Mouse (Mus musculus) urinary bladder, postnatal 36 days (tissue): ENCODE results near the gene Auts2.
A peak's percentile ranks its signal among the peaks of the same experiment; 100 is the strongest.

Source experiments
- DNase-seq, 2 experiments: peaks; one replicate each; pipeline ENCODE4 v3.0.0; 2022; ENCODE audit warnings: low spot score in 2 of 2, mixed read lengths in 1 of 2

Gene Auts2

GRCm38 (mm10) chr5:131575733-131576265 lies 967.3 kb downstream of the Auts2 start:
- no peak for DNase-seq

DNA sequence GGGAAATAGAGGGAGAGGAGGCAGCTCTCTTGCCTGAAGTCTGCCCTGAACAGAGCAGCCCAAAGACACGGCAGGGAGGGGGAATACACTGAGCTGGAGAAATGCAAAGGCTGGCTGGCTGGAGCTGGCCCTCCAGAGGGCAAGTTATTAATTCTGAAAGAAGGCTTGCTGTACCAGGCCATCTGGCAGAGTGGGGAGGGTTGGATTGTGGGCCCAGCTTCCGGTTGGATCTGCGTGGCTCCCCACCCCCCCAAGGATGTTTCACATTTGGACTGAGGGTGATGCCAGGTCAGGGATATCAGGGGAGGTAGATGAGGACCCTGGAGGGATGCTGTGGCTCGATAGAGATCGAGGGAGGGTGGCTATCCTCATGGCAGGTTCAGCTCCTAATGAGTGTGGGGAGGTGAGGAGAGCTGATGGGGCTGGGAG lies 968.0 kb downstream of the Auts2 start:
- DNase-seq: no peak

- no peak for DNase-seq
Observed at GRCm38 (mm10) chr5:131574469-131575085, 968.6 kb downstream of the Auts2 start.

DNA sequence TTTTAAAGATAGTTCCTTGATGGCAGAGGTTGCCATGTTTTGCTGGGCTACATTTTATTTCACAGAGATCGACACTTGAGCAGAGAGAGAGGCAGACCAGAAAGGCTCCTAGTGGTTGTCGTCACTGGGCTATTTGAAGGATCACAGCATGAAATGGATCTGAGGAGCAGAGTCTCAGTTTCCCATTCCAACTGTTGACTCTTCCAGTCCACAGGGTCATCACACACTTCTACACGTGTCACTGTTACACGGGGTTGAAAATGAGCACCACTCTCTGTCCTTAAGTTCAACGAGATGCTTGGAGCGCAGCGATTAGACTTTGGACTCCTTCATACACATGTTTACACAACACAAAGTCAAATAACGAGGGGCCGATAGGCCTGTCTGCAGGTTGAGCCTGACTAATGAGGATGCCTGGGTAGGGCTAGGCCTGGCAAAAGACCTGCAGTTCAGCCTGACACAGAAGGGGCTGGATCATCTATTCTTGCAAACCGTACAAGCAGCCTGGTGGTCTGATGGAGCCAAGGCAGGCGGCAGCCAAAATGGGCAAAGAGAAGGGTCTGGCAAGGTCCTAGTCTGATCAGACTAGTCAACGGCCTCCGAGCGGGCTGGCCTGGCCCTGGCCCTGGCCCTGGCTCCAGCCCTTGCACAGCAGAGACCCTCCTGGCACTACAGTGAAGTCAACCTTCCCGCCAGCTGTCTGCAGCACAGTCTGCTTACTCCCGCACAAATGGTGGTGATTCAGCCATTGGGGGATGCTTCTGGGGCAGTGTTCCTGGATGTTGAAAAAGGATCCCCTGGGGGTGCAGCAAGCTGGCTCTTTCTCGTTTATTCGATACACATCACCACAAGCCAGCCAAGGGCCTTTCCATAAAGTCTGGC lies 969.6 kb downstream of the Auts2 start:
- no peak for DNase-seq

DNA sequence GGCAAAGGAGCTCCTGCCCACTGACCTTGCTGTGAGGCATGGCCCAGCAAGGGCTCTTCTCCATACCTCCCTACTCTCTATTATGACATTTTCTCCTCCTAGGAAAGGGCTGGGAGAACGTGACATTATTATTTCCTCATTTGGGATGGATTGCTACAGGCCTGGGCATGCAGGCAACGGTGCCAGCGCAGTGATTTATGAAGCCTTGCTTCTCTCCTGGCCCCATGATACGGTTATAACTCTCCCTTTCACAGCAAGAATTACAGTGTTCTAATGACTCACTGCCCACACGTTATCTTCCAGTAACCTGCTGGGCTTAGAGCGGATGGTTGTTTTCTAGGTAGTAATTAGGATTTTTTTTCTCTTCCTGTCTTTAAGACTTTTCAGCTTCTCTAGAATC lies 977.1 kb downstream of the Auts2 start:
- DNase-seq: peak; percentile 47 to 79

GRCm38 (mm10) chr5:131563630-131564252 lies 979.4 kb downstream of the Auts2 start:
- DNase-seq: no peak

DNA sequence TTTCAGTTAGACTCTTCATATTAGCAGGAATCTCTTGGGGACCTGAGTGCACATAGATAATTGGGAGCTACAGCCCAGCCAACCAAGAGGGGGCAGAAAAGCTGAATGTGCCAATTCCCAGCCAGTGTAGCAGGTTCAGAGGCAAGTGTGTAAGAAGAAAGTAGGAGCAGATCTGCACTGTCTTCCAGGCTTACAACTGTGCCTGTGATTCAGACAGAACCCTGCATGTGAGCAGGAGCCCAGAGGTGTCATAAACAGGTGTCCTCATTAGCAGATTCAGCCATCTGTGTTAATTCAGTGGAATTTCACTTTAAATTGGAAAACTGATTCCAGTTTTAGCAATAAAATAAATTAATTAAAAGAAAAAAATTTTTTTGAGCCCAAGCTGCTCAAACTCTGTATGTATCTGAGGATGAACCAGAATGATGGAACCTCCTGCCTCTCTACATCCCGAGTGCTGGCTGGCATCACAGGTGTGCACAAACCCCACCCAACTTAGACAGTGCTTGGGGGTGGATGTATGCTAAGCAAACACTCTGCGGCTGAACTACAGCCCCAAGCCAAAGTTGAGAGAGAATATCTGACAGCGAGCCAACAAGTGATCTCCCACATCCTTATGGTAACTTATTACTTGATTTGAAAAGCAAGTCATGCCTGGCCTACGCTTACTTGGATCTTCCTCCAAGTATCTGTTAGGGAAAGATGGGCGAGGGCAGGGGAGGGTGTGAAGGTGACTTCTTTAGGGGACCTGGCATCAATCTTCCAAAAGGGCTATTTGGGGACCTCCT lies 982.2 kb downstream of the Auts2 start:
- no peak for DNase-seq

- peak in 1 of 2 experiments; percentile 31 for DNase-seq
Observed at GRCm38 (mm10) chr5:131558403-131559174, 984.6 kb downstream of the Auts2 start.

DNA sequence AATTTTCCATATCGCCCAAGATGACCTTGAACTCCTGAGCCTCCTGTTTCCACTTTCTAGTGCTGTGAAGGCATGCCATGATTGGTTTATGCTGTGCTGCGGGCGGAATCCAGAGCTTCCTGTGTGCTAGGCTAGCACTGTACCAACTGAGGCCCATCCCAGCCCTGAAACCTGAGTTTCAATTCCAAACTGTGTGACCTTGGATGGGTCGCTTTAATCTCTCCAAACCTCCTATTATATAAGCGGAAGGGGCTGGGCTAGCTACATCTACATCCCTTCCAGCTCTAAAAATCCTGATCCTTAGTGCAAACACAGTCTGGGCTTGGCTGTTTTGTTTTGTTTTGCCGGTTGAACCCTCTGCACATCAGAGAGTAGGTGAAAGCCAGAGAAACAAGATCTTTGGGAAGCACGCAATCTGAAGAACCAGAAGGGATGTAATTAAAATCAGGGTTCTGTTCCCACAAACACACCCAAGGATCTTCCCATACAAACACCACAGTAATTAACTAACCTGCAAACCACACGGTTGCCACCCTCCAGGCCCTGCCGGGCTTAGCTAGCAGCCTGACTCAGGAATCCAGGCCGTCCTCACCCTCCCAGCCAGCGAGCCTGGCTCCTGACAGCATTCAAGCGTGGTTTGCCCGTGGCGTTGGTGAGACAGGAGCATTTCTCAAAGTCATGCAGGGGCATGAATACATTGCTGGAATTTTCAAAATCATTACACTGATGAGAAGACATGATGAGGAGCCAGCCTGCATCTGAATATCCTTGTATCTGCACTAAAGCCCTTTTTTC lies 985.4 kb downstream of the Auts2 start:
- peak in 1 of 2 experiments; percentile 14 for DNase-seq

DNA sequence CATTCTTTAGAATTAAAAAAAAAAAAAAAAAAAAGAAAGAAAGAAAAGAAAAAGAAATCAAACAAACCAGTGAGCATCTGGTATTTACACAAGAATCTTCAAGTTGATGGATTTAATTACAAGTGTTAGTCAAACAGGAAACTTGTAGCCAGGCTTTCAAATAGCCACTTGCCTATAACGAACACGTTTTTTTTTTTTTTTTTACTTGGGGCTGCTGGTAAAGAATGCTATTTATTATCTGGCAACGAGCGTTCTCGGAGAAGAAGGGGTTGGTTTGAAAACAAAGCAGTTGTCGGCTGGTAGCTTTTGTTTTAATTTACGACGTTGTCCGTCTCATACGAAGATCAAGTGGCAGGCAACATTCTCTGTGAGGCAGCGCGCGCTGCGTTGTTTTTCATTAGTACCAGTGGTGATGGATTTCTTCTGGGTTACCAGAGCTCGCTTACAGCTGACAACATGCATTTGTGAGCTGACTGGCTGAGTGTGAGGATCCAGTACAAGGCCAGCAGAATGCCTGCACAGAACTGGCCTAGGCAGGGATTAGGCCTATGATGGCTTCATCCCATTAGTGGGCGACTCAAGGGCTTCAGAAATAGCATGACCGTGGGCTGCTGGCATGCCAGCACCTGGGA lies 994.1 kb downstream of the Auts2 start:
- no peak for DNase-seq

DNA sequence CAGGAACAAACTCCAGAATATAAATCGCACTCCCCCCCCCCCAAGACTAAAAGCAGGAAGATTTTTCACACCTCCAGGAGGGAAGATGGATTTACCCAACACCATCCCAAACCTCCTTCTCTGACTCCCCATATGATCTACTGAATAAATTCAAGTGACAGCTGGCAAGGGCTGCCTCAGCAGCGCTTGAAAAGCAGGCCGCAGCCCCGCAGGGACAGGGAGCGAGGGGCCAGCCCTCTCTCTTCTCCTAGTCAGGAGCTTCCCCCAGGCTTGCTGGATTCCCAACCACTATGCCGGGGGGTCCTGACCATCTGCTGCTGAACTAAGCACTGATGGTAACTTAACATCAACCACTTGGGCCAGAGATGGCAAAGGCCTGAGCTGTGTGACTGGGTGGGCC lies 995.2 kb downstream of the Auts2 start:
- no peak for DNase-seq

- no peak for DNase-seq
Observed at GRCm38 (mm10) chr5:131546414-131546813, 996.7 kb downstream of the Auts2 start.

GRCm38 (mm10) chr5:131544381-131544780 lies 998.8 kb downstream of the Auts2 start:
- no peak for DNase-seq

DNA sequence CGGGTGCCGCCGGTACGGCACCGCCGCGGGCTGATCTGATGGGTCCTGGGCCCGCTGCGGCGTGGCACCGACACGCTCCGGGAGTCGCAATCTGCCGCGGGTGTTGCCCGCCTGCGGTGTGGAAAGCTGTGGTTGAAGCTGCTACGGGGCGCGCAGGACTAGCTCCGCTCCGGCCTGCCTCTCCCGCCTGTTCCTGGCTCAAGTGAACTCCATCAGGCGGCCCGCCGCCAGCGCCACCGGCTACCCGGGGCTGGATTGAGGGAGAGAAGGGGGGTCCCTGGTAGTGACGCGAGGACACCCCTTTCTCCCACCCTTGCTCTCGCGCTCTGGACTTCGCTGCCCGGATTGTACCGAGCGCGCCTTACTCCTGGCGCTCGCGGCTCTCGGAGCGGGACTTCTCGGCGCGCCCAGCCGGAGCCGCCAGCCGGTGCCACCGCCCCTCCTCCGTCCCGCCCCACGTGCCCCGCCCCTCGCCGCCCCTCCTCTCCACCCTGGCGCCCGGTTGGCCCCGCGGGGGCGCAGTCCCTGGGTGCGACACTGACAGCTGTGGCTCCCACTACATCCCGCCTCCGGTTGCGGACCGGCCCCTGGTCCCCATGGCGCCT lies 1004.7 kb downstream of the Auts2 start:
- peak; percentile 69 to 72 for DNase-seq

GRCm38 (mm10) chr5:131537831-131538310 lies 1005.3 kb downstream of the Auts2 start:
- peak; percentile 38 to 39 for DNase-seq

DNA sequence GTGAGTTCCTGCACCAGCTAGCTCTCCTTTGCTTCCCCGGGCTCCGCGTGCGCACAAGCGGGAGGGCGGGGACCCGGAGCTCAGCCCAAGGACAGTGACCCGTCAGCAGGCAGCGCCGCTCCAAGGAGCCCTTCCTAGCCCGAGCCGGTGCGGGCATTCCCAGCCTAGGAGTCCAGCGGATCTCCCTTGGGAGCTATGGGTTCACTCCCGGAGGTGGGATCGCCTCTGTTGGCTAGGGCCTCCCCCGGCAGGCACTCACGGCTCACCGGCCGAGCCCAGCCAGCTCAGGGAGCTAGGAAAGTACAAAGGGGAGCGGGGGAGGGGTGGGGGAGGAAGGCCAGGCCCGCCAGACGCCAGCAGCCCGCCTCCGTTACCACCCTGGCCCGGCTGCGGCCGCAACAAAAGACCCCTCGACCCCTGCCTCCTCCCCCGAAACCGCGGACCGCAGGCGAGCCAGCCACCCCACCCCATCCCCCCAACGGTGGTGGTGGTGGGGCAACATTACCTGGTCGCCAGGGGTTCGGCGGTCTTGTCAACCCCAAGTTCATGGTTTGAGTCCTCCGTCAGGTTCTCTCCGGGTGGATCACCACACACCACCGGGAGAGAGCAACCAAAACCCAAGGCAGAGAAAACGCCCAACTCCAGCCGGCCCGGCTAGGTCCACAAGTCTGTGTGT lies 1005.9 kb downstream of the Auts2 start:
- DNase-seq: peak; percentile 64 to 68

- DNase-seq: no peak
Observed at GRCm38 (mm10) chr5:131535752-131536151, 1007.4 kb downstream of the Auts2 start.

GRCm38 (mm10) chr5:131533815-131534214 lies 1009.3 kb downstream of the Auts2 start:
- DNase-seq: peak in 1 of 2 experiments; percentile 23
